Mouse (Mus musculus) fat pad, adult 2 months (tissue): ENCODE data around the gene Serpina12.

Experiments used
- DNase-seq: peaks from one replicate; pipeline ENCODE4 v3.0.0-alpha.2; 2011; ENCODE audit warnings: low read depth, low spot score; ENCODE audit errors: extremely low read depth

The Serpina12 gene

DNA sequence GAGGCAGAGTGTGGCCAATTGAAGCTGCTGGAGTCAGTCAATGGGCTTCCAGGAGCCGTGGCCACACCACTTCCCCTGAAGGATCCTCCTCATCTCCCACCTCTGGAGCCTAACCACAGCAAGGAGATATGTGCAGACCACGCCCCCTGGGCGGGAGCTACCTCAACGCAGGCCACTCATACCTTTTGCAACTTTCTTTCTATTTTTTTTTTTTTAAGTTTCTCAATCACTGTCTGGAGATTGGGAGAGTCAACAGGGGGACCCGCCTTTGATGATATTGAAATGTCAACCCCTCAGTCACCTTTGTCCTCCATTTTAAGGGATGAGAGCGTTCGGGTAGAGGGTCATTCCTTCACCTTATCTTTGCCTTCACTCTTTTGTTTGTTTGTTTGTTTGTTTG lies at the start of gene Serpina12:
Gene Serpina12, minus strand, starts transcription at position 101 of the 400 bp plus-strand sequence.
- no peak for DNase-seq

DNA sequence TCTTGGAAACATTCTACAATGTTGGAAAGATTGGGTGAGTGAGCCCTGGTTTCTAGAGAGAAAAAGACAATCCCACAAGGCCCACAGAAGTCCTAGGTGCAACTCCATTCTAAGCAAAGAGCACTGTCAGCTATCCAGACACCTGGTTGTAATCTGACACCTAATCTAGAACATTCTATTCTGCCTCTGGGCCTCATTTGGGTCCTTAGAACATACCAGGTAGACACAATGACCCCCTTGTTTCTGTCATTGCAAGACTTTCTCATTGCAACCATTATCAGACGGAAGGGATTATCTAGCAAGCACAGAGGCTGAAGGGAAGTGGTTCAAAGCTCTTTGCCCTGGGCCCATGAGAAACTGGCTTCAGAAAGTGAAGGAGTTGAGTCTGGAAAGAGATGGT lies 47.1 kb upstream of the Serpina12 start:
- peak; percentile 85 for DNase-seq

DNA sequence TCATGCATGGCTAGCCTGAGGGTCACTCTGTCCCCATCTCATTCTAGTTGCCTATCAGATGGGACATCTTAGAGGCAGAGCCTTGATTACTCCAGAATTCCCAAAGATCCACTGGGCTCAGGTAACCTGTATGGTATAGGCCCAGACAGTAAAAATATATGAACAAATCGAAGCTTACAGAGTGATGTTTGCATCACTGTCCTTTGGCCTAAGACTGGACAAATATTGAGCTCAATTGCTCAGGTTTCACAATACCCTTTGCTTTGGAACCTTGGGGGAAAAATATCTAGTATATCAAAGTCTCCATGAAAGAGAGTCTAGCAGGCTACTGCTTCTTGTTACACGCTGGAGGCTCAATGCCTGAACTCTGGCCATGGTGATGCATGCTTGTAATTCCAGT lies 45.9 kb upstream of the Serpina12 start:
- DNase-seq: no peak

DNA sequence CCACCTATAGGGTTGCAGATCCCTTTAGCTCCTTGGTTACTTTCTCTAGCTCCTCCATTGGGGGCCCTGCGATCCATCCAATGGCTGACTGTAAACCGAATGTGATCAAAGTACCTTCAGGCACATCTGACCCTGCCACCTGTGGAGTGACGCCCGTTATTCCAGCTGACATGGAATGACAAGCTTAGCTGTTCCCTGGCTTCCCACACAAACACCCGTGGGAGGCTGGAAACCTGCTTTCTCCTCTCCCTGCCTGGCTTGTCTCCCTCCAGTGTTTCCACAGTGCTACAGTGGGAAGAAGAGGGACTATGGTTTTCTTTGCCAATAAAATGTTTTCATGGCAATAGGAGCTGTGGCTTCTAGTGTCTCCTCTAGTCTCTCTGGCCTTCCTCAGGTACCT lies 28.0 kb upstream of the Serpina12 start:
- DNase-seq: no peak

GRCm38 (mm10) chr12:104071708-104072107 lies 27.5 kb upstream of the Serpina12 start:
- DNase-seq: no peak

- DNase-seq: no peak
Observed at GRCm38 (mm10) chr12:104069620-104070019, 25.4 kb upstream of the Serpina12 start.

GRCm38 (mm10) chr12:104067549-104067948 lies 23.3 kb upstream of the Serpina12 start:
- peak; percentile 31 for DNase-seq

DNA sequence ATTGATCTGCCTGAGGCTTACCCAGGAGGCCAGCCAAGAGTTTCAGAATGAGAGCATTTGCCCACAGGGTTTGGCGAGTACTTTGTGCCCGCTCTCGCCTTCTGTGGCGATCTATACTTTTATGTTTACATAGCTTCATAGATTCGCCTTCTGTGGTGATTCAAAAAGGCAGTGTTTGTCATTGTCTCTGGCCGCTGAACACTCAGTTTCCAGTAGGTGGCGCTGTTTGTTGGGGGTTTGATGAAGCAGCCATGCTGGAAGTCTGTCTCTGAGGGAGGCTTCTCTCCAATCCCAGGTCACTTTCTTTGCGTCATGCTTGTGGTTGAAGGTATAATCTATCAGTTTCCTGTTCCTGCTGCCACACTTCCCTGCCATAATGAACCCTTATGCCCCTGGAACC lies 22.0 kb upstream of the Serpina12 start:
- no peak for DNase-seq

GRCm38 (mm10) chr12:104064996-104065395 lies 20.8 kb upstream of the Serpina12 start:
- no peak for DNase-seq

DNA sequence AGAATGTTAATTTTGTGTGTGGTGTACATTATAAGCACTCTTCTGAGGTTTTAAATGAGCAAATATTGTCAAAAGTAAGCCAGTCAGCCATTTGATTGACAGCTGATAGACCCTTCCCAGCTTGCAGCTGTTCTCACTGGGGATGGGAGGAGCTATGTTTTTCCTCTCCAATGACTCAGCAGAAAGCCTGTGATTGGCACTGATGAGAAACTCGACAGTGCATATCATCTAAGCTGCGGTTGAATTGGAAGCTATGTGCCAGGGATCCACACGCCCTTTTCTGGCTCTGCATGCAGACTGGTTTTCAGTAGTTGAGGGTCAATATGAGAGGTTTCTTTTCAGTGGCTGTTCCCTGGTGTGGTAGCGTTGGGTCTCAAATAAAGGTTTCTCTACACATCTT lies 20.3 kb upstream of the Serpina12 start:
- no peak for DNase-seq

DNA sequence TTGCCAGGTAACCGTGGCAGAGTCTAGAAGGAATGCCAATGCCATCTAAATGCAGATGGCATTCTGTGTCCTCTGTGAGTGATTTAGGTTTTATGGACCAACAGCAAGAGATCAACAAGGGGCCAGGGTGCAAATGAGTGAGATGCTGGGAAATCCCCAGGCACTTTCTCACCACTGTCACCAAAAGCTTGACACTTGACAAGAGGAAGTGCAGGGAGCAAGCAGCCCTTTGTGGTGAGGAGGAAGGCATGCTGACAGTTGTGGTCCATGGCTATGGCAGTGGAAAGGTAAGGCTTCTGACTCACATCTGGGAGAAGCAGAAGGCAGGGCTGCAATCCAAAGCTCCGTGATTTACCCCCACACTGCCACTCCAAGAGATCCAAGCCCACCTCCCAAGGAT lies 17.6 kb upstream of the Serpina12 start:
- DNase-seq: no peak

GRCm38 (mm10) chr12:104060126-104060525 lies 15.9 kb upstream of the Serpina12 start:
- no peak for DNase-seq

GRCm38 (mm10) chr12:104057531-104057930 lies 13.3 kb upstream of the Serpina12 start:
- DNase-seq: no peak

DNA sequence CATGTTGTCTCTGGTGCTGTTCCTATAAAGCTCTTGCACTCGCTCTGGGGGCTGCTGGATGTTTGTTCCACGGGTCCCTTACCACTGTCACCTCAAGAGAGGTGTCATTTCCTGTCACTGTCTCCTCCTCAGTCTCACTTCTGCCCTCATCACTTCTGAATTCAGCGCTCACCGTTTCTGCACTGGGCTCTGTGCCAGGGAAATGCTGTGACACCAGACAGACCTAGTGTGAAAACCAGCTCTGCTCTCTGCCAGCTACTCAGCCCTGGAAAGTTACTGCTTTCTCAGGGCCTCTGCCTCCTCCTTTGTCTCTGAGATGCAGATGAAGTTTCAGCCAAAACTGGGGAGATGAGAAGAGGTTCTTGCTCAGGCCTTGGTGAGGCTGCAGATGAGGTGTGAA lies 12.8 kb upstream of the Serpina12 start:
- no peak for DNase-seq

DNA sequence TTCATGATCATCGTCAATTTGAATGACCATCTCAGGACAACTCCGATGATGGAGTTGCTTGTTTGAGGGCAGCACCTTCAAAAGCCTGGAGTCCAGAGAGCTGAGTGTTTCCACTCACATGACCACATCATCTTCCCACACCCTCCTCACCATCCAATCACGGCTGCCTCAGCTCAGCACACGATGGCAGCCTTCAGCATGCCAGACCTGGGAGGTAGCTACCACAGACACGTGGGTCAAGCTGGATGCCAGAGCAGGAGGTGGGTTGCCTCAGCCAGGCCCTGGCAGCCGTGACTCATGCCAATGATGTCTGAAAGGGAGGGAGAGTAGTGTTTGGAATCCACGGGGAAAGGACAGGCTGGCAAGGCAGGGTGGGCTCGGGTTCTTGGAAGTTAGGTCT lies 11.5 kb upstream of the Serpina12 start:
- DNase-seq: no peak

GRCm38 (mm10) chr12:104053995-104054394 lies 9.8 kb upstream of the Serpina12 start:
- DNase-seq: no peak

DNA sequence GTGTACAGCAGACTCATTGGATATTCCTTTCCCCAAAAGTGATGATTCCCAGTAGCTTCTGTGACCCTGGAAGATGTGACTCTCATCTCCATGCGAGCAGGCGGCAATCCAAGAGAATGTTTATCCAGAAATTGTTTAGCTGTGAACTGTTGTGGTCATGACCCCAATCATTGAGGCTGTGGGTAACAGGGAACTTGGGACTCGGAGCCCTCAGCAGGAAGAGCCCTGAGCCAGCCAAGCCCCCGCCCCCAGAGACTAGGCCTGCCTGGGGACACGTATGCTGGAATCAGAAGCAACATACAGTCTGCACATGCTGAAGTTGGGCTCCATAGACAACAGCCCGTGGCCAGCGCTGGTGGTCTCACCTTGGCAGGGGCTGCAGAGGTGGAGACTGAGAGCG lies 1.5 kb upstream of the Serpina12 start:
- DNase-seq: no peak

- no peak for DNase-seq
Observed at GRCm38 (mm10) chr12:104042753-104043152, 1.5 kb downstream of the Serpina12 start.

DNA sequence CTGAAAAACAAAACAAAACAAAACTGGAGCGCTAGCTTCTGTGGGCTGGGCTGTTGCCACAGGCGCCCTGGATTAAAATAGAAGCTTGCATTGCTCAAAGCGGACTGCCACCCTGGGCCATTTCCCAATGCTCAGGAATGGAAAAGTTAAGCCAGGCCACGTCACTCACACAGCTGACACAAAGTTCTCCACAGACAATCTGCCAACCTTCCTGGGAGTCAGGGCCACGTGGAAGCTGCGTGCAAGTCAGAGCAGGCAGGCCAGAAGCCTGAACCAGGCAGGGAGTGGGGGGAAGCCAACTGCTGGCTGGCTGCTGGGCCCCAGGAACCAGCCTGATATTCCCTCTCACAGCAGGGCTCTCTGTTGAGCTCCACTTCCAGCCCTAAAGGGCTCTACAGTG lies 2.8 kb downstream of the Serpina12 start:
- peak; percentile 90 for DNase-seq

DNA sequence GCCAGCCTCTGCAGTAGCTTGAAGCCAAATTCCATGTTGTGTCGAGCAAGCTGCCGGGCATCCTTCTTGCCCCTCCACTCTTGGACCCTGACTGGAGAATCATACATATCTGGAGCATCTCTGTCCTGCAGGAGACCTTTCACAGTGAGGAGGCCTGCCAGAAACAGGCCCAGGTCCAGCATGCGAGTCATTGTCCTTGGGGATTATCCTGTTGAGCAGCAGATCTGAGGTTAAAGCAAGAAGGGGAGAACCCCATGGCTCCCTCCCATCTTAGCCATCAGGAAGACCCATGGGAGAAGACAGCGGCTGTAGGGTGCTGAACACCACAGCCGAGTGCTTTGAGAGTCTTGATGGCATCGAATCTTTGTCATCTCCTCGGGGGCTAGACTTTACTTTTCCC lies 6.1 kb downstream of the Serpina12 start:
- no peak for DNase-seq

GRCm38 (mm10) chr12:104033752-104034151 lies 10.5 kb downstream of the Serpina12 start:
- no peak for DNase-seq

DNA sequence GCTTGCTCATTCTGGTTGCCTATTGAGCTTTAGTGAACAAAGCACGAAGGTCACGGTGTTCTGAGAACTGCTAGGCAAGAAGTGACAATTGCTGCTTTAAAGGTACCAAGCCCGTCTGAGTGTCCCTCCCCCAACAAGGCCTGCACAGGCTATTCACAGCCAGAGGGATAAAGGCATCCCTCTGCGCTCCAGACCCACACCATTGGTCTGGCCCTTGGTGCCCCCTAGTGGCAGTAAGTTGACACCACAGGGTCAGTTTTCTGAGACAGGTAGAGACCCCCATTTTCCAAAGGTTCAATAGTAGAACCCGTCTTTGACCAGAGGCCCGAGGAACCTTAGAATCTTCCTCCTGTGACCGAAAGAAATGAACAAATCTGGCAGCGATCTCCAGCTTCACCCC lies 14.3 kb downstream of the Serpina12 start:
- no peak for DNase-seq

GRCm38 (mm10) chr12:104015280-104015679 lies 29.0 kb downstream of the Serpina12 start:
- DNase-seq: no peak

GRCm38 (mm10) chr12:104013620-104014019 lies 30.6 kb downstream of the Serpina12 start, which contains the start of gene Serpina9:
TSS of gene Serpina9 (minus strand) at chr12:104013755.
- DNase-seq: no peak
